Mouse (Mus musculus) embryonic facial prominence, embryonic 12.5 days (tissue): ENCODE results near the gene Fcmr. TPM values are rescaled to one million over a fixed set of nuclear protein-coding genes. Genes with fewer than 3 reads are reported as not detected.

Experiments used
- ATAC-seq: fragments of 200-750 bp; cut with Nextera tagmentation; 2 replicates; pipeline ENCODE4 v1.8.0; 2017; ENCODE audit not compliant: insufficient number of reproducible peaks, insufficient read depth, low FRiP score, low TSS enrichment
- H3K27ac ChIP-seq: fragments of 300-500 bp; sonication (generic); 2 replicates; pipeline ENCODE4 v1.5.1; 2016; ENCODE audit warnings: mild to moderate bottlenecking
- H3K27me3 ChIP-seq: fragments of 300-500 bp; sonication (generic); 2 replicates; pipeline ENCODE4 v1.6.1; 2016; ENCODE audit warnings: mild to moderate bottlenecking, moderate library complexity
- H3K36me3 ChIP-seq: fragments of 300-500 bp; sonication (generic); 2 replicates; pipeline ENCODE4 v1.6.1; 2016; ENCODE audit warnings: mild to moderate bottlenecking
- H3K4me1 ChIP-seq: fragments of 300-500 bp; sonication (generic); 2 replicates; pipeline ENCODE4 v1.6.1; 2016
- H3K4me2 ChIP-seq: fragments of 300-500 bp; sonication (generic); replicated peaks from 2 replicates; pipeline ENCODE4 v1.6.1; 2016; ENCODE audit warnings: mild to moderate bottlenecking, moderate library complexity
- H3K4me3 ChIP-seq: fragments of 300-500 bp; sonication (generic); 2 replicates; pipeline ENCODE4 v1.5.1; 2016; ENCODE audit warnings: mild to moderate bottlenecking
- H3K9ac ChIP-seq: fragments of 300-500 bp; sonication (generic); 2 replicates; pipeline ENCODE4 v1.6.1; 2016; ENCODE audit warnings: mild to moderate bottlenecking, moderate library complexity
- H3K9me3 ChIP-seq: fragments of 300-500 bp; sonication (generic); 2 replicates; pipeline ENCODE4 v1.6.1; 2016; ENCODE audit warnings: mild to moderate bottlenecking, moderate library complexity
- WGBS: fragments of 180-500 bp; shearing (Covaris S2); methylation state at CpG from one replicate; pipeline ENCODE4 v1.1.7; 2016; 5-methylcytosine and 5-hydroxymethylcytosine counted together
- polyA plus RNA-seq: library from polyadenylated mRNA; unstranded; fragments of >200 nt; fragmentation: Nextera tagmentation; extraction: Ambion mirVana; gene quantifications from 2 replicates; pipeline ENCODE4 v1.2.1, GENCODE M21; 2016

The Fcmr gene
- polyA plus RNA-seq, 1 experiment from 2014 or later: not detected

GRCm38 (mm10) chr1:130918323-130918980, 53.0 kb downstream of the Fcmr start:
- Histone ChIP-seq H3K9ac (no peak overlapping the region), H3K9me3 (no peaks in the 10 kb centered on the region), H3K4me1 (no peaks in the 10 kb centered on the region), H3K27me3 (no peaks in the 10 kb centered on the region), H3K4me2 (no peak overlapping the region), H3K27ac (no peak overlapping the region), H3K4me3 (no peak overlapping the region), H3K36me3 (no peaks in the 10 kb centered on the region)
- ATAC-seq: no peak
- WGBS: 0% methylated on average over 1 of the region's 1 CpGs

- H3K36me3 ChIP-seq: no peaks in the 10 kb centered on the region
- H3K9ac ChIP-seq: no peak overlapping the region
- no peaks in the 10 kb centered on the region for H3K27me3 ChIP-seq
- no peaks in the 10 kb centered on the region for H3K4me1 ChIP-seq
- H3K4me2 ChIP-seq: no peak overlapping the region
- H3K27ac ChIP-seq: no peak overlapping the region
- H3K9me3 ChIP-seq: no peaks in the 10 kb centered on the region
- ATAC-seq: no peak
- no peak overlapping the region for H3K4me3 ChIP-seq
Observed at GRCm38 (mm10) chr1:130926484-130926883, 61.0 kb downstream of the Fcmr start.

Other genes with a start within 250 kb of the Fcmr start
- not detected in 2 replicates for gene Zp3r, start 236.0 kb upstream of the Fcmr start, polyA plus RNA-seq
- not detected in 2 replicates for gene C4bp, start 204.0 kb upstream of the Fcmr start, polyA plus RNA-seq
- gene Gm29427, start 149.9 kb upstream of the Fcmr start, polyA plus RNA-seq: not detected in 2 replicates
- 11.9 and 13.4 TPM in 2 replicates for gene Yod1, start 148.3 kb upstream of the Fcmr start, polyA plus RNA-seq
- gene Pfkfb2, start 136.4 kb upstream of the Fcmr start, polyA plus RNA-seq: 10.0 and 11.2 TPM in 2 replicates
- gene AA986860, start 133.7 kb upstream of the Fcmr start, polyA plus RNA-seq: 0.83 and 1.00 TPM in 2 replicates
- gene Fcamr, start 64.8 kb upstream of the Fcmr start, polyA plus RNA-seq: not detected in 2 replicates
- gene Pigr, start 39.0 kb upstream of the Fcmr start, polyA plus RNA-seq: not detected in 2 replicates
- gene Il24, start 21.8 kb downstream of the Fcmr start, polyA plus RNA-seq: not detected in 2 replicates
- gene Il20, start 45.8 kb downstream of the Fcmr start, polyA plus RNA-seq: not detected in 2 replicates
- gene Il19, start 74.4 kb downstream of the Fcmr start, polyA plus RNA-seq: 0.33 and 0.46 TPM in 2 replicates
- not detected in 2 replicates for gene Il10, start 154.2 kb downstream of the Fcmr start, polyA plus RNA-seq
- gene Mapkapk2, start 232.2 kb downstream of the Fcmr start, polyA plus RNA-seq: 62.3 and 63.1 TPM in 2 replicates